Mouse (Mus musculus): ENCODE measurements at regions not wholly inside any gene's neighbourhood (a gene's known extent, or its start where the extent isn't known, plus 50 kb on each side); places are given as distances from the start of the nearest gene placed in this dataset.
A peak's percentile ranks its signal among the peaks of the same experiment; 100 is the strongest.

DNA sequence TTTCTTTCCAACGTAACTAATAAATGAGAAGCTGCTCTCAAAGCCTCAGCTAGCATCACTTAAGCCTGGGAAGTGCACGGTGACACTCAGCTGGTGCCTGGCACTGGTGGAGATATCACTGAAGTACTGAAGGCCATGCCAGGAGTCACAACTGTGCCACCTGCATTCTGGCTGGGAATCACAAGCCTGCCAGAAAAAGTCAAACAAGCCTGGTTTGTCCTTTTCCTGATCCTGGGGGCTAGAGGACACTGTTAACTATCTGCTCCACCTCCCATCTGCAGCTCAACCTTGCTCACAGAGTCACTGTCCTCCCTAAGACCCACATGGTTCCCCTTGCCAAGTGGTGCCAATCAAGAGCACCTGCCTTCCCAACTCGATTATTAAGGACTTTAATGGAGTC lies 135.2 kb upstream of the Car8 start:
- DNase-seq (ENCODE audit: low spot score in 2 of 2): no peak

DNA sequence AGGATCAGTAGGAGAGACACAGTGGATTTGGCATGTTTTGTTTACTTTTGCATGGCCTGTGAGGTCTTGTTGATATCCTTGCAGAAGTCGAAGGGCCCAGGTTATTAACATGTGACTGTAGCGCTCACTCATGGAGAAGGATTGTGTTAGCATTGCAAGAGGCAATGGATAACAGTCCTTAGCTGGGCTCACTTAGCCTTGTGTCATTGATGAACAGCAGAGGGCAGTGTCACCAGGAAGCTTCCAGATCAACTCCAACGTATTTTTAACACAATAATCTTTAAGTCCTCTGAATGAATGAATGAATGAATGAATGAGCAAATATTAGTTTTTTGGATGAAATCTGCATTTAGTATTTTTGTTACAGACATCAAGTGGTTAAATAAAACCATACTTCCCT lies 133.2 kb upstream of the Car8 start:
- no peak for DNase-seq (ENCODE audit: low spot score in 2 of 2)

DNA sequence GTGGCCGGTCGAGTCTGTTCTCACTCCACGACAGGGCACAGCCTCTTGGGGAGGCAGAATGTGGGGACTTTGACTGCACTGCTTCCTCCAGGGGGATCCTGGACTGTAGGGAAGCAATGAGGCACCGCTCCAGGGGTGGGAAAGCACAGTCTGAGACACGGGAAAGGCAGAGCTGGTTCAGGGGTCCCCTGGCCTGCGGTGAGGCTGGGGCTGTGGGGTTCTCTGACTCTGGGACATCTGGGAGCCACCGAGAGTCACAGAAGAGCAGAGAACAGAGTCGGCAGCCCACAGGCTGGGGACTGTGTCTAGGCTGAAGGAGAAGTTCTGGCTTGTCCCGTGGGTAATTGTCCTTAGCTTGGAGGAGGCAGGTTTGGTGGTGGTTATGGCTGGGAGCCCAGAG lies 131.9 kb upstream of the Car8 start:
- no peak for DNase-seq (ENCODE audit: low spot score in 2 of 2)

DNA sequence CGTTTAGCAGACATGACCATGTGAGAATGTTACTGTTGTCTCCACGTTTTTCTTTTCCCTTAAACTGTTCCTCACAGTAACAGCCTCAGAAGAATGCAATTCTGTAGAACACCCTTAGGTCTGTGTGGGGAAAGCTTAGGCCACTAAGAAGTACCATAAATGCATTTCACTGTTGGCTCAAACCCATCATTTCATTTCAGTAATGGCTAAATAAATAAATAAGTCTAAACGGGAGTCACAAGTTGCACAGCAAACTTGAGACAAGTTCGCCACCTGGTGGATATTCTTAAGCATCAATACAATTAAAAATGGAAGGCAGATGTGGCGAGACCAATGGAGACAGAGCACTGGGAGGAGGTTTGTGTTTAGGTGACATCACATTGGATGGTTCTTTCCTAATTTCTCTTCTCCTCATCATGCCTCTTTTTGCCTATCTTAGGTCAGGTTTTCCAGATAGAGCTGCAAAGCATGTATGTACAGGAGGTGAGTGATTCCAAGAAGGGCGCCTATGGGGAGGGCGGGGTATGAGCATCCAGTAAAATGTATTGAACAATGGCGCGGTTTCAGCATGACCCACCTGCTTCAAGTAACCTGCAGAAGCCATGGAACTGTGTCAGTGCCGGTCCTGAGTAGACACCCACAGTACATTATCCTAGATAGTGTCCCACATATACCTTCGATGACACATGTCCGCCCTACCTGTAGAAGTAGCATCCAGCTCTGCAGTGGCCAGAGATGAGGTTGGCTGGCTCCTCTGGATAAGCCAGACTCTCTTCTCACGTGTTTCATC lies 128.8 kb upstream of the Car8 start:
- DNase-seq (ENCODE audit: low spot score in 2 of 2): peak; percentile 15 to 27

DNA sequence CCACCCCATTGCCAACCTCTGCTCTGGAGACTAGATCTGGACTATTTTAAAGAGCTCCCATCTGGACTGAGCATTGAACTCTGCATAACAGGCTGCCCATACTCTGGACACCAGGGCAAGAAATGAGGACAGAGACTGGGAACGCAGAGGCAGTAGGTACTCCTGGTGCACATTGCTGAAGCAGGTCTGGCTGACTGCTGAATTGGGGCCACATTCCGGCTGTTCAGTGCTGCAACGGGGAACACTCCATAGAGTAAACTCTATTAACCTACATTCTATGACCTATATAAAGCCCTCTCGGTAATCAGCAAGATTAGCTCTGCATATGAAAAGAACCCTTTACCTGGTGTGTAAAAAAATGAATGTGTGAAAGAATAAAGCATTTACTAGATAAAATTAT lies 128.1 kb upstream of the Car8 start:
- no peak for DNase-seq (ENCODE audit: low spot score in 2 of 2)

DNA sequence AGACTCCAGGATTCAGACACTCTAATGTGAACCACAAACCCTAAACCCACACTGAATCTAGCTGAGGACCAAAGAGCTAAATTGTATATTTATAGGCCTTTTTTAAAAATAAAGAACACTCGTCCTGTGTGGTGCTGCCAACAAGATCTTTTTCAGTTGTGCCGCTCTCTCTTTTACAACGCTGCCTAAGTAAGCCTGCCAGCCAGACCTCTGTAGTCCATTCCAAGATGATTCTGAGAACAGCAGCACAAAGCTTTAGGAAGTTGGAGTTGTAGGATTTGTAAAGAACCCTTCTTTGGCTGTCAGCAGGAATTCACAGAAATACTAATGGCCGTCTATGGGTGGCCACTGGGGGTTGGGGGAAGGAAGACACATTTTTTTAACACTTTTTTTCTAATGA lies 123.6 kb upstream of the Car8 start:
- no peak for DNase-seq (ENCODE audit: low spot score in 2 of 2)

DNA sequence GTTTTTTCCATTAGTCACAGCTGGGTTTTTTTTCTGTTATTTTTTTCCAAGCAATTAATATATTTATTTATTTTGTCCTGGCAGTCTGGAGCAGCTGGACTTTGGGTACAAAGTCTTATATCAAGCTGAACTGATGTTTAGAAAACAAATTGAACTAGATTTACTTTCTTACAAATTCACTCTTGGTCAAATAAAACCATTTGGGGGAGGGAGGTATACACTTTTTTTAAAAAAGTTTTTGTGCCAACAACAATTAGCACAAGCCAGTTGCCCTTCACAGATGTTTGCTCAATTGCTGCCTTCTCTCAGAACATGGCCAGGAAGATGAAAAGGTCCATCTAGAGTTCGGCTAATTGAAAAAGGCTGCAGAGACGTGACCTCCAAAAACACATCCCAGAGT lies 123.1 kb upstream of the Car8 start:
- DNase-seq (ENCODE audit: low spot score in 2 of 2): no peak

DNA sequence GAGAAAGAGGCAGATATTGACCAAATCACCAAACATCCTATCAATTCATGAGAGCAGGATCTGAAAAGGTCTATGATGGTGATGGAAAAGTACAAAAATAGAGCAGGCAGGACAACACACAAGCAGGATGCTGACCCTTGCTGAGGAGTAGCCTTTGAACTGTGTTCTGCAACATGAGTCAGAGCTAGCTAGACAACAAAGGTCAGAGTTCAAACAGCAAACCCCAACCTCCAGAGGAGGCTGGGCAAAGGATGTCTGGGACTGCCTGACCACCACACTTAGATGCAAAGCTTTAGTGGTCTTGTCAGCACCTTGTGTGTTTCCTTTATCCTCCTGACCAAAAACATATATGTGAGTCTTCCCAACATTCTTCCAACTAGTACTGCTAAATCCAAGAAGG lies 122.5 kb upstream of the Car8 start:
- no peak for DNase-seq (ENCODE audit: low spot score in 2 of 2)

DNA sequence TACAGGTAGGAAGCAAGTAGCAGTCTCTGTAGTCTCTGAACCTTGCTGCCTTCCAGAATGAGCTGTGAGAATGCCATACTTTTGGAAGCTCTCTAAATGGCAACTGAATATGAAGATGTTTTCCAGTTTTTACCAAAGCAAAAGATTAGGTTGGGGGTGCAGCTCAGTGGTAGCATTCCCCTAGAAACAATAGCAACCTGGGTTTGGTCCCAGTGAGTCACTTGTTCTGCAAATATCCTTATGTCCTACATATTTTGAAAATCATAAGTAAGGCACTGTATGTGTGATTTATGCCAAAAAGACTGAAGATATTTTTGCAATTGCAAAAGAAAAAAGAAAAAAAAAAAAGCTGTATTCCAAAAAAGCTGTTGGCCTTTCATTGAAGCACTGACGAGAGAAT lies 118.6 kb upstream of the Car8 start:
- DNase-seq (ENCODE audit: low spot score in 2 of 2): no peak

DNA sequence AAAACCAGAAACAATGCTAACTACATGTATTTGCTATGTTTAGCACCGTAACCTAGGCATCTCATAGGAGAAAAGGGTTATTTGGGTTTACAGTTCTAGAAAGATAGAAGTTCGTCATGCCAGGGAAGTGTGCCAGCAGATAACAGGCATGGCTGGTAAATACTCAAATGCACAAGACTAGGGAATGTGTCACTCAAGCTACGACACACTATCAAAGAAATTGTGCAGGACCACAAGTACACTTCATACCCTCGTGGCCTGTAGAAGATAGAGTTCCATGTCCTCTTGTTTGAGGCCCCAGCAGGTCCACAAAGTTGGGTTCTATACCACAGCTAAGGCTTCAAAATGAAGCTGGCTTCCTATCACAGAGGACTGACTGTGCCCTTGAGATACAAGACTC lies 103.1 kb upstream of the Car8 start:
- DNase-seq (ENCODE audit: low spot score in 2 of 2): no peak

DNA sequence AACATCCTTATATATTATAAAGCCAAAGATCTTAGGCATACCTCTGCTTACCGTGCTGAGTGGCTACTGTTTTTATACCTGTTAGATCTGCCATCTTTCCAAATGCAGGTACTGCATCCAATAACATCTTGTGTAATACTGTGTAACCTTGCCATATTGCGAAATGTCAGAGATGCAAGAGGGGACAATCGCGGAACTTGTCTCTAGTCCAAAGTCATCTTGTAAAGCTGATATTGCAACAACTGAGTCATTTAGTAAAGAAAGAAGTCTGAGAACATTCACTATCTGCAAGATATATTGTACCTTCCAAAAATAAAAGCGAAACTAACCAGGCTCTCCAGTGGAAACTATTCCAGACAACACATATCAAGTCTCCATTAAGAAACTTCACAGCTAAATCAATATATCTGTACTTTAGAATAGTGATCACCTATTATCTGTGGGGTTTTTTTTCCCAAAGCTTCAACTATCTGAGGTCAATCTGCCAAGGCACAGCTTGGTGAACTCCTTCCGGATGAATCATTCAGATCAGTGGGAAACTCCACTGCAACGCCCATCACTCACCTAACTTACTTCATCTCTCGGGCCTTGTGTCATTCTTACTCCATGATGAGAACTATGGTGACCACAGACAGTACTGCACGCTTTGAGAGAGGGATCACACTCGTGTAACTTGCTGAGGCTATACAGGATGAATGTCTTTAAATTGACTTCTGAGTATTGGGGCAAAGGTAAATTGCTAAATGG lies 70.6 kb upstream of the Car8 start:
- no peak for DNase-seq (ENCODE audit: low spot score in 2 of 2)

DNA sequence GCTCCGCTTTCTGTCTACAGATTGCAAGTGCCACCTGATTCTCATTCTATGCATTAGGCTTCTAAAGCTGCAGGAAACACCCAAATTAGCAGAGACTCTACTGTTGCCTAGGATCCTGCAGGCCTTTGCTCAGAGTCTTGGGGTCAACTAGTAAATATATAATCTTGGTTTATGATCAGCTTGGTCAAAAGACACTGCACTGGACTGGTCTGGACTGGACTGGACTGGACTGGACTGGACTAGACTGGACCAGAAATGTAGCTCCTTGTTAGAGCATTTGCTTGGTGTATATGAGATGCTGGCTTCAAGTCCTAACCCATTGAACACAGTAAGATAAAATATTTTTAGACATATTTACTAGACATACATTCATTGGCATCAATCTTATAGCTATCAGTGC lies 53.7 kb upstream of the Car8 start:
- DNase-seq (ENCODE audit: low spot score in 2 of 2): no peak

DNA sequence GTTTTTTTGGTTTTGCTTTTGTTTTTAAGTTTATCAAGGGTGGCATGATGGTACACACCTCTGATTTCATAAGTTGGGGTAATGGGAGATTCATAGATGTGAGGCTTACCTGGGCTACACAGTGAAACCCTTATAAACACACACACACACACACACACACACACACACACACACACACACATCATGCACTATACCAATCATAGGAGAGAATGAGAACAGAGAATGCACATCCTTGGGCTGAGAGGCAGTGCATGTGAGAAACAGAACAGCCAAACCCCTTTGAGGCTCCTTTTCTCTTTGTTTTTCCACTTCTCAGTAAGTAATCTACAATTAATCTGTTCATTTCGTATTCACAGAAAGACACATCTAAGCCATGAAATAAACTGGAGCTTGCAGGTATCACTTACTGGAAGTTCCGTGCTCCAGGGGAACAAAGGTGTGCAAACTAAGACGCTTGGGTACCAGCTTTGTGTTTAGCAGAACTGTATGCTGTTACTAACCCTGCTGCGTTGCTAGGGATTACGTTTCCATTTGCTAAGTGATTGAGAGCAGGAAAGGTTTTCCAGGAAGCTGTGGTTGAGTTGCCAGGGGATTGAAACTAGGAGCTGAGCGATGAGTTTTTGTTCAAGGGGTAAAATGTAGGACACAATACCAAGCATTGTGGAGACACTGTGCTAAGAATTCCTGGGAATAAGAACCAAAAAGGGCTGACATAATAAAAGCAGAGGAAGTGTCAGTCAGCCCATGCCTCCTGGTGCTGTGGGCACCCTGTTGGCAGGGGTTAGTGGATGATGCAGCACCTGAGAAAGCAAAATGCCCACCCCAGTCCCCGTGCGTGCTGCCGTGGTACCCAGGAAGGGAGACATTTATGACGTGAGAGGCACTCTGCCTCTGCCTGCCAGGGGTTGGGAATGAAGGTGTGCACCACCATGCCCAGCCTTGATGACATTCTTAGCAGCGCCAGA lies 53.0 kb upstream of the Car8 start:
- DNase-seq (ENCODE audit: low spot score in 2 of 2): no peak

DNA sequence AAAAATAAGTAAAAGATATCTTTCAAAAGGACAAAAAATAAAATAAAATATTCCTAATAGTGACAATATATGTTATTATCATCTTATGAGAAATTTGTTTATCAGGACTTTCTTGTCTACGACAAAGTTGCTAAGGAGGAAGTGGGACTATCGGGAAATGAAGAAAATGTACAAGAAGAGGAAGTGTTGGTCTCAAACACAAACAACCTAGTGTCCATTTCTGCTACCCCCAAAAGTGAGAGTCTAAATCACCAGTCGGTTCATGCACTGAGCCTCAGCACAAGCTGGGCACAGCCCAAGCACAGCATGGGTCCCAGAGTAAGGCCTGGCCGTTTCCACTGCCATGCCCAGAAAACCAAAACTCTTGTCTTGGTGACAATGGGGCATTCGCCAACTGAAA lies 51.1 kb upstream of the Car8 start:
- DNase-seq (ENCODE audit: low spot score in 2 of 2): no peak

Data from heart, adult 9 months (tissue).